Mouse (Mus musculus) left cerebral cortex, adult 2 months (tissue): ENCODE data around the gene Tmem131l. TPM values are rescaled to one million over a fixed set of nuclear protein-coding genes. Genes with fewer than 3 reads are reported as not detected.

Experiments used
- DNase-seq, 2 experiments: peaks; one replicate each; pipeline ENCODE4 v3.0.0; 2021 to 2022; ENCODE audit warnings: low spot score in 2 of 2, mixed read lengths in 1 of 2; ENCODE audit errors: extremely low spot score in 1 of 2
- H3K27ac ChIP-seq: fragments of 200-600 bp; 2 replicates; pipeline ENCODE4 v1.8.1; 2022
- H3K4me3 ChIP-seq: fragments of 200-600 bp; 2 replicates; pipeline ENCODE4 v1.8.1; 2022
- CTCF ChIP-seq: fragments of 200-600 bp; IDR thresholded peaks from 2 replicates; pipeline ENCODE4 v1.8.1; 2022; ENCODE audit warnings: antibody characterized with exemption, mild to moderate bottlenecking, moderate library complexity
- intact Hi-C: fragments of 180-260 bp; cut with DNase I; formaldehyde crosslinking; loops from one replicate; pipeline ENCODE4 v1.15.1; 2025
- total RNA-seq, 2 experiments: library from RNA; stranded (reverse); gene quantifications; 2 replicates each; pipeline ENCODE4 v1.2.3; 2021

Gene Tmem131l
- total RNA-seq, 2 experiments from 2014 or later: 21.7 to 24.9 TPM

GRCm38 (mm10) chr3:83915768-83916496 is 124.0 kb downstream of the Tmem131l start:
- intact Hi-C loops: loop anchor here (10.0 kb wide), 2 partner anchors 209 to 861 kb away; partner anchors contain the start of gene Plrg1
- no peak overlapping the region for H3K27ac ChIP-seq
- DNase-seq: peak in 1 of 2 experiments; percentile 22
- TF ChIP-seq CTCF: peak; percentile 64
- H3K4me3 ChIP-seq: no peak overlapping the region

GRCm38 (mm10) chr3:83915102-83915501 is 124.9 kb downstream of the Tmem131l start:
- no peak for TF ChIP-seq CTCF
- H3K4me3 ChIP-seq: no peak overlapping the region
- intact Hi-C loops: loop anchor here (10.0 kb wide), 2 partner anchors 210 to 860 kb away; partner anchors contain the start of gene Plrg1
- H3K27ac ChIP-seq: no peak overlapping the region
- DNase-seq: peak in 1 of 2 experiments; percentile 29

GRCm38 (mm10) chr3:83910707-83911106 is 129.3 kb downstream of the Tmem131l start:
- no peak for TF ChIP-seq CTCF

GRCm38 (mm10) chr3:83906185-83906584 is 133.8 kb downstream of the Tmem131l start:
- H3K4me3 ChIP-seq: no peak overlapping the region
- no peak overlapping the region for H3K27ac ChIP-seq
- no peak for TF ChIP-seq CTCF
- intact Hi-C loops: loop anchor here (10.0 kb wide), 1 partner anchor 901 kb away; the partner anchor contains the start of gene Fgg
- no peak for DNase-seq

More at GRCm38 (mm10) chr3:83910707-83911106, 129.3 kb downstream of the Tmem131l start:
- Histone ChIP-seq H3K4me3 (no peak overlapping the region), H3K27ac (no peak overlapping the region)
- DNase-seq: no peak
- intact Hi-C loops: loop anchor here (10.0 kb wide), 2 partner anchors 214 to 856 kb away; partner anchors contain the start of gene Plrg1

GRCm38 (mm10) chr3:83905161-83905560 is 134.8 kb downstream of the Tmem131l start:
- Histone ChIP-seq H3K4me3 (no peak overlapping the region), H3K27ac (no peak overlapping the region)
- no peak for TF ChIP-seq CTCF
- intact Hi-C loops: loop anchor here (10.0 kb wide), 1 partner anchor 900 kb away; the partner anchor contains the start of gene Fgg
- no peak for DNase-seq

GRCm38 (mm10) chr3:83904176-83904958 is 135.6 kb downstream of the Tmem131l start:
- no peak for DNase-seq
- no peak; the same call in 1 of the 2 replicates for TF ChIP-seq CTCF
- intact Hi-C loops: loop anchor here (10.0 kb wide), 1 partner anchor 900 kb away; the partner anchor contains the start of gene Fgg
- Histone ChIP-seq H3K27ac (no peak overlapping the region), H3K4me3 (no peak overlapping the region)

GRCm38 (mm10) chr3:83902943-83903342 is 137.0 kb downstream of the Tmem131l start:
- intact Hi-C loops: loop anchor here (10.0 kb wide), 1 partner anchor 898 kb away; the partner anchor contains the start of gene Fgg
- TF ChIP-seq CTCF: no peak
- H3K27ac ChIP-seq: no peak overlapping the region
- DNase-seq: no peak
- H3K4me3 ChIP-seq: no peak overlapping the region

- no peak overlapping the region for H3K4me3 ChIP-seq
- intact Hi-C loops: loop anchor here (10.0 kb wide), 1 partner anchor 898 kb away; the partner anchor contains the start of gene Fgg
- no peak for TF ChIP-seq CTCF
- DNase-seq: no peak
- H3K27ac ChIP-seq: no peak overlapping the region
Measured at GRCm38 (mm10) chr3:83902459-83902858, 137.5 kb downstream of the Tmem131l start.

- intact Hi-C loops: loop anchor here (2.0 to 10.0 kb wide), 2 partner anchors 616 to 896 kb away; partner anchors contain the start of gene Fgg
Measured at GRCm38 (mm10) chr3:83900756-83901373, 139.1 kb downstream of the Tmem131l start.

GRCm38 (mm10) chr3:83899556-83899955 is 140.4 kb downstream of the Tmem131l start:
- peak; percentile 85 for TF ChIP-seq CTCF
- peak; percentile 44 to 47 for DNase-seq
- Histone ChIP-seq H3K27ac (no peak overlapping the region), H3K4me3 (no peak overlapping the region)
- intact Hi-C loops: loop anchor here (1.0 kb wide), 1 partner anchor 101 kb away; no protein-coding TSS in a partner anchor

More at GRCm38 (mm10) chr3:83900756-83901373, 139.1 kb downstream of the Tmem131l start:
- Histone ChIP-seq H3K27ac (no peak overlapping the region), H3K4me3 (no peak overlapping the region)
- no peak for TF ChIP-seq CTCF
- DNase-seq: no peak

GRCm38 (mm10) chr3:83898246-83898645 is 141.7 kb downstream of the Tmem131l start:
- intact Hi-C loops: no loop called here
- no peak overlapping the region for H3K4me3 ChIP-seq
- no peak for DNase-seq
- no peak overlapping the region for H3K27ac ChIP-seq
- TF ChIP-seq CTCF: no peak
